Mouse (Mus musculus): ENCODE measurements around the gene Vwa1.

GRCm38 (mm10) chr4:155739741-155740636 is 34.5 kb downstream of the Vwa1 start:
- TF ChIP-seq POLR2A (IDR thresholded peaks at IDR 0.05; ENCODE audit: low read depth, low read length) (no peak), CTCF (conservative IDR thresholded peaks at IDR 0.05; ENCODE audit: insufficient read depth, insufficient read length, low read depth, low read length) (no peak)
